Mouse (Mus musculus): Measurements from ENCODE around the gene Acad10.

DNA sequence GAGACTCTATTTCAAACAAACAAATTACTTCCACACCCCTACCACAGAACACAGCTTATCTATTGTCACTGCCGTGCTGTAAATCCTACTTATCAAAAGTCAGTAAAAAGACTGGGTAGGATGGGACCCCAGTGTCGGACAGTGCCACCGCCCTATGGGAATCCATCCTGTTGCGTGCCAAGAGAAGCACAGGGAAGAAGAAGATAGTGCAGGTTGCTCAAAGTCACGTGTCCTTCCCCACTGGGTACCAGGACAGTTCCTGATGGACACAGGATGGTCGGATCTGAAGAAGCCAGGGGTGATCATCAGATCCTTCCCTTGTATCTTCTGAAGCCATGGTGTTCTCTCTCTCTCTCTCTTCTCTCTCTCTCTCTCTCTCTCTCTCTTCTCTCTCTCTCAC, 64.6 kb downstream of the Acad10 start:
- TF ChIP-seq POLR2A (IDR thresholded peaks at IDR 0.05; ENCODE audit: insufficient read length, low read depth) (no peak), CEBPB (IDR thresholded peaks at IDR 0.05; ENCODE audit: insufficient read depth, poor library complexity, severe bottlenecking) (no peak), MAX (IDR thresholded peaks at IDR 0.05; ENCODE audit: low read depth) (no peak), USF1 (IDR thresholded peaks at IDR 0.05; ENCODE audit: low read depth) (no peak), TCF3 (IDR thresholded peaks at IDR 0.05; ENCODE audit: insufficient read length, low read depth) (no peak), E2F4 (IDR thresholded peaks at IDR 0.05; ENCODE audit: insufficient read depth) (no peak), MYOD1 (IDR thresholded peaks at IDR 0.05; ENCODE audit: control insufficient read depth in 1 of 3, insufficient read length in 2 of 3, low read depth in 2 of 3) (no peak), MYOG (IDR thresholded peaks at IDR 0.05; ENCODE audit: control insufficient read depth in 1 of 3, insufficient read depth in 1 of 3, insufficient read length in 2 of 3, low read depth in 2 of 3) (no peak), TCF12 (IDR thresholded peaks at IDR 0.05; ENCODE audit: insufficient read depth, poor library complexity, severe bottlenecking) (no peak)

All from myocyte (in vitro differentiated cells).